Mouse (Mus musculus) CH12.LX (cell line): ENCODE data around the gene Wnk2. TPM values are rescaled to one million over a fixed set of nuclear protein-coding genes. Genes with fewer than 3 reads are reported as not detected.

Experiments
- DNase-seq: peaks from one replicate; pipeline ENCODE4 v3.0.0-alpha.2; 2013; ENCODE audit errors: extremely low read depth
- H3K27ac ChIP-seq: 2 replicates; pipeline ENCODE4 v1.5.1; 2012; ENCODE audit warnings: low read depth, mild to moderate bottlenecking, control low read depth, moderate library complexity; ENCODE audit not compliant: insufficient read depth
- H3K27me3 ChIP-seq: replicated peaks from 2 replicates; pipeline ENCODE3; 2012; ENCODE audit warnings: inconsistent platforms
- H3K36me3 ChIP-seq, 2 experiments: replicated peaks in 1 of 2; 2 replicates each; pipeline versions ENCODE3 to v1.6.1; 2012; ENCODE audit warnings: inconsistent platforms in 1 of 2, low read length in 1 of 2, mild to moderate bottlenecking in 1 of 2, mixed read lengths in 1 of 2, moderate library complexity in 1 of 2; ENCODE audit not compliant: control insufficient read depth in 1 of 2, insufficient read depth in 1 of 2
- H3K4me1 ChIP-seq, 2 experiments: 2 replicates each; pipeline ENCODE4 v1.6.1; 2012; ENCODE audit warnings: inconsistent platforms in 1 of 2, moderate library complexity in 1 of 2; ENCODE audit not compliant: insufficient read depth in 2 of 2, control insufficient read depth in 1 of 2
- H3K4me2 ChIP-seq: 2 replicates; pipeline ENCODE4 v1.6.1; 2012; ENCODE audit warnings: low read depth, mild to moderate bottlenecking, control low read depth; ENCODE audit not compliant: poor library complexity, insufficient read depth, severe bottlenecking
- H3K4me3 ChIP-seq, 3 experiments: fragments of 150-350 bp in 1 of 3; sonication (generic) in 1 of 3; replicated peaks in 1 of 3; 2 replicates each; pipeline versions ENCODE3 to v1.5.1; 2011 to 2012; ENCODE audit warnings: low read depth in 2 of 3, low read length in 2 of 3, mild to moderate bottlenecking in 2 of 3, moderate library complexity in 2 of 3, control low read depth in 1 of 3, improper control_type of control experiment in 1 of 3, inconsistent platforms in 1 of 3, mixed read lengths in 1 of 3; ENCODE audit not compliant: poor library complexity in 1 of 3
- H3K79me2 ChIP-seq: replicated peaks from 2 replicates; pipeline ENCODE4 v1.6.1; 2012; ENCODE audit warnings: mild to moderate bottlenecking, moderate library complexity; ENCODE audit not compliant: control insufficient read depth, poor library complexity, insufficient read depth, severe bottlenecking; ENCODE audit errors: extremely low read depth
- H3K9ac ChIP-seq: 2 replicates; pipeline ENCODE4 v1.6.1; 2012; ENCODE audit warnings: low read depth, mild to moderate bottlenecking, control low read depth, moderate library complexity; ENCODE audit not compliant: insufficient read depth
- H3K9me3 ChIP-seq: replicated peaks from 2 replicates; pipeline ENCODE3; 2012; ENCODE audit warnings: low read length, inconsistent platforms, mixed read lengths
- CHD1 ChIP-seq: IDR thresholded peaks from 2 replicates; pipeline ENCODE4 v1.6.1; 2012; ENCODE audit warnings: low read depth, low read length, improper control_type of control experiment, inconsistent platforms
- ETS1 ChIP-seq: conservative IDR thresholded peaks from 2 replicates; pipeline ENCODE4 v1.6.1; 2012; ENCODE audit warnings: low read depth, mild to moderate bottlenecking, inconsistent platforms, low read length, improper control_type of control experiment, moderate library complexity
- GABPA ChIP-seq: IDR thresholded peaks from 2 replicates; pipeline ENCODE4 v1.6.1; 2012; ENCODE audit warnings: low read depth, low read length, improper control_type of control experiment, inconsistent platforms; ENCODE audit not compliant: insufficient replicate concordance
- KAT2A ChIP-seq: IDR thresholded peaks from 2 replicates; pipeline ENCODE4 v1.6.1; 2012; ENCODE audit warnings: low read length, improper control_type of control experiment, inconsistent platforms; ENCODE audit not compliant: insufficient replicate concordance
- MAFK ChIP-seq: IDR thresholded peaks from 2 replicates; pipeline ENCODE4 v1.6.1; 2011; ENCODE audit warnings: low read length, improper control_type of control experiment; ENCODE audit not compliant: insufficient replicate concordance
- MEF2A ChIP-seq: IDR thresholded peaks from 2 replicates; pipeline ENCODE4 v1.6.1; 2014; ENCODE audit warnings: low read depth, mild to moderate bottlenecking, inconsistent platforms, low read length, improper control_type of control experiment, borderline replicate concordance
- MYC ChIP-seq: IDR thresholded peaks from 2 replicates; pipeline ENCODE4 v1.6.1; 2011; ENCODE audit warnings: low read depth, mild to moderate bottlenecking, improper control_type of control experiment, low read length
- NELFE ChIP-seq: IDR thresholded peaks from 2 replicates; pipeline ENCODE4 v1.6.1; 2011; ENCODE audit warnings: low read depth, low read length, improper control_type of control experiment
- POLR2A ChIP-seq: IDR thresholded peaks from 2 replicates; pipeline ENCODE4 v1.6.1; 2011; ENCODE audit warnings: low read depth, mild to moderate bottlenecking, improper control_type of control experiment, low read length
- POLR2AphosphoS2 ChIP-seq: IDR thresholded peaks from 2 replicates; pipeline ENCODE4 v1.6.1; 2011; ENCODE audit warnings: low read depth, low read length, improper control_type of control experiment
- RAD21 ChIP-seq: IDR thresholded peaks from 2 replicates; pipeline ENCODE4 v1.6.1; 2011; ENCODE audit warnings: low read depth, mild to moderate bottlenecking, low read length, improper control_type of control experiment, moderate library complexity
- TCF12 ChIP-seq: IDR thresholded peaks from 2 replicates; pipeline ENCODE4 v1.6.1; 2014; ENCODE audit warnings: low read depth, mild to moderate bottlenecking, inconsistent platforms, low read length, improper control_type of control experiment
- UBTF ChIP-seq: IDR thresholded peaks from 2 replicates; pipeline ENCODE4 v1.6.1; 2012; ENCODE audit warnings: low read depth, mild to moderate bottlenecking, inconsistent platforms, low read length, improper control_type of control experiment, moderate library complexity
- USF1 ChIP-seq: IDR thresholded peaks from 2 replicates; pipeline ENCODE4 v1.6.1; 2014; ENCODE audit warnings: low read depth, mild to moderate bottlenecking, inconsistent platforms, low read length, improper control_type of control experiment
- ZKSCAN1 ChIP-seq: IDR thresholded peaks from 2 replicates; pipeline ENCODE4 v1.6.1; 2012; ENCODE audit warnings: low read depth, inconsistent platforms, low read length, improper control_type of control experiment, borderline replicate concordance
- dilution Hi-C: fragments of 300-500 bp; cut with MboI; formaldehyde crosslinking; loops from 2 replicates; pipeline ENCODE4 v1.14.3; 2020; ENCODE audit warnings: low sequenced_read_pairs; ENCODE audit not compliant: extremely low pct_unique_long_range_greater_than_20kb, extremely low pct_ligation_motif_present
- in situ Hi-C: fragments of 300-500 bp; cut with MboI; formaldehyde crosslinking; loops from 3 replicates; pipeline ENCODE4 v1.14.3; 2019; ENCODE audit warnings: low sequenced_read_pairs, low pct_ligation_motif_present, low pct_unique_long_range_greater_than_20kb, mixed read lengths
- polyA plus RNA-seq: library from polyadenylated mRNA; unstranded; fragments of >175 nt; gene quantifications from 2 replicates; pipeline ENCODE4 v1.2.1, GENCODE M21; 2012; ENCODE audit warnings: low read depth; ENCODE audit not compliant: insufficient read length
- total RNA-seq, 2 experiments: library from RNA; depleted of rRNA; stranded (reverse); fragments of 300-350 nt in 1 of 2; fragments of >200 nt in 1 of 2; gene quantifications; 2 replicates each; pipeline ENCODE4 v1.2.3; 2012 to 2014

Wnk2 gene
- total and polyA plus RNA-seq, 3 experiments: 0.04 TPM; not detected in 2

GRCm38 (mm10) chr13:49025521-49025920 lies 122.3 kb downstream of the Wnk2 start:
- Histone ChIP-seq H3K4me1 (peaks cover 3 to 11% of the 10 kb centered on the region in 2 experiments), H3K27ac (no peak overlapping the region), H3K79me2 (no peaks in the 10 kb centered on the region), H3K4me3 (no peak overlapping the region), H3K9me3 (no peaks in the 10 kb centered on the region), H3K4me2 (no peak overlapping the region), H3K27me3 (no peaks in the 10 kb centered on the region), H3K36me3 (no peaks in the 10 kb centered on the region), H3K9ac (no peak overlapping the region)
- dilution Hi-C loops: no loop called here
- in situ Hi-C loops: loop anchor here (10.0 kb wide), 1 partner anchor 371 kb away; no protein-coding TSS in a partner anchor
- no peak for DNase-seq
- TF ChIP-seq POLR2A (no peak), TCF12 (no peak), USF1 (no peak), ETS1 (no peak), KAT2A (no peak), CHD1 (no peak), NELFE (no peak), POLR2AphosphoS2 (no peak)

- Histone ChIP-seq H3K27me3 (no peaks in the 10 kb centered on the region), H3K4me3 (no peak overlapping the region), H3K36me3 (no peaks in the 10 kb centered on the region), H3K4me1 (peaks cover 7 to 18% of the 10 kb centered on the region in 2 experiments), H3K9ac (no peak overlapping the region), H3K4me2 (no peak overlapping the region), H3K79me2 (no peaks in the 10 kb centered on the region)
- no peak for DNase-seq
- in situ Hi-C loops: loop anchor here (10.0 kb wide), 1 partner anchor 370 kb away; no protein-coding TSS in a partner anchor
- TF ChIP-seq MAFK (no peak), UBTF (no peak), USF1 (no peak), MEF2A (no peak), GABPA (no peak), ZKSCAN1 (no peak), MYC (no peak), RAD21 (no peak)
- TF ChIP-seq, all 38 proteins: peak for 0
- dilution Hi-C loops: no loop called here
- Histone ChIP-seq H3K9me3 (no peaks in the 10 kb centered on the region), H3K27ac (no peak overlapping the region)
These were observed 123.1 kb downstream of the Wnk2 start for GRCm38 (mm10) chr13:49024763-49025162.
